In genomic region chr6:112838879-112839278, GRCm38 (mm10) we compare ENCODE assay signal across 11 mouse cellular contexts.
DNase-seq lines count a peak whose midpoint lies in the region; ATAC-seq and TF ChIP-seq lines count a peak whose summit lies in the region.
"Had no signal": no experiment of that assay in that cellular context is flagged by ENCODE, and none has a peak within 500 bp of the region (broad histone marks: within the 10 kb centered on the region; RNA-seq: fewer than 3 reads in every experiment).

No protein-coding gene starts in this region.

- H3K27me3 ChIP-seq in forebrain, embryonic 15.5 days: no peaks in the 10 kb centered on the region
- no peaks in the 10 kb centered on the region for H3K27me3 ChIP-seq in lung, postnatal 0 days (replicated peaks; ENCODE audit: insufficient read depth, low read length)

- no peak for DNase-seq in frontal cortex, postnatal 25 days (ENCODE audit: low spot score in 2 of 2)
- DNase-seq in left cerebral cortex, adult 2 months (ENCODE audit: extremely low spot score in 1 of 2, low spot score in 2 of 2): peak; percentile 53 to 65
- DNase-seq in retina, embryonic 14.5 days (ENCODE audit: low spot score): peak; percentile 77
- DNase-seq in thymus, postnatal 36 days: no peak
- no peak for DNase-seq in kidney, postnatal 10 days
- DNase-seq in lung, postnatal 0 days (ENCODE audit: low spot score): no peak
- DNase-seq: adrenal gland, postnatal 25 days; lung, postnatal 36 days had no signal

- H3K9me3 ChIP-seq in forebrain, embryonic 15.5 days: no peaks in the 10 kb centered on the region
- H3K9me3 ChIP-seq in lung, postnatal 0 days (ENCODE audit: low read length): no peaks in the 10 kb centered on the region

- TF ChIP-seq CTCF in left cerebral cortex, adult 2 months (IDR thresholded peaks at IDR 0.05): no peak
- no peak for TF ChIP-seq CTCF in lung, postnatal 0 days (IDR thresholded peaks at IDR 0.05)

- peak; percentile 38 for ATAC-seq in frontal cortex, adult (ENCODE audit: low TSS enrichment)
- ATAC-seq in forebrain, embryonic 15.5 days (replicated peaks): peak; percentile 91
- ATAC-seq in lung, postnatal 0 days: no peak

- intact Hi-C loops in left cerebral cortex, adult 2 months (cut with DNase I): loop anchor here (5.0 kb wide), 1 partner anchor 108 kb away; the partner anchor contains the start of gene Srgap3

- TF ChIP-seq EP300 in lung, postnatal 0 days (IDR thresholded peaks at IDR 0.05): no peak

- no peak overlapping the region for H3K4me3 ChIP-seq in forebrain, embryonic 15.5 days
- no peak overlapping the region for H3K4me3 ChIP-seq in left cerebral cortex, adult 2 months
- no peak overlapping the region for H3K4me3 ChIP-seq in lung, postnatal 0 days (ENCODE audit: low read depth, low read length)

- no peak overlapping the region for H3K4me2 ChIP-seq in forebrain, embryonic 15.5 days (replicated peaks)
- H3K4me2 ChIP-seq in lung, postnatal 0 days (replicated peaks; ENCODE audit: low read depth, low read length): no peak overlapping the region

- H3K27ac ChIP-seq in forebrain, embryonic 15.5 days (replicated peaks): peak overlapping the region; percentile 79
- peak overlapping the region; percentile 41 for H3K27ac ChIP-seq in left cerebral cortex, adult 2 months
- no peak overlapping the region for H3K27ac ChIP-seq in lung, postnatal 0 days (ENCODE audit: low read length)
- H3K27ac ChIP-seq: kidney, postnatal 0 days had no signal

- no peaks in the 10 kb centered on the region for H3K36me3 ChIP-seq in forebrain, embryonic 15.5 days
- no peaks in the 10 kb centered on the region for H3K36me3 ChIP-seq in lung, postnatal 0 days (ENCODE audit: insufficient read depth, low read length)

- peaks cover 48% of the 10 kb centered on the region for H3K4me1 ChIP-seq in forebrain, embryonic 15.5 days
- H3K4me1 ChIP-seq in lung, postnatal 0 days (ENCODE audit: insufficient read depth, low read depth, low read length): no peaks in the 10 kb centered on the region

- H3K9ac ChIP-seq in forebrain, embryonic 15.5 days (replicated peaks): 0 out of 2 replicates have a peak overlapping the region, but pooled peaks have one; percentile 17
- H3K9ac ChIP-seq in lung, postnatal 0 days (replicated peaks; ENCODE audit: low read depth): no peak overlapping the region

- 3% methylated on average over 2 of the region's 2 CpGs for WGBS in forebrain, embryonic 15.5 days
- WGBS in lung, postnatal 0 days: 85% methylated on average over 2 of the region's 2 CpGs

Comparison
In these comparisons a context has a peak if more than half of its experiments do, and no peak if none do; other contexts are left out.
1. DNase-seq: peak in left cerebral cortex, adult 2 months (2 of 2) and retina, embryonic 14.5 days (single experiment); none in frontal cortex, postnatal 25 days (0 of 2), thymus, postnatal 36 days (0 of 2), kidney, postnatal 10 days (single experiment) and lung, postnatal 0 days (single experiment).